Mouse (Mus musculus): ENCODE results near the gene Ing5. TPM values are rescaled to one million over a fixed set of nuclear protein-coding genes. Genes with fewer than 3 reads are reported as not detected.

The Ing5 gene
- polyA plus RNA-seq, 1 experiment from 2014 or later: 8.1 TPM

- Histone ChIP-seq H3K27me3 (replicated peaks; ENCODE audit: insufficient read depth, low read length) (no peaks in the 10 kb centered on the region), H3K9me3 (ENCODE audit: low read length) (no peaks in the 10 kb centered on the region), H3K9ac (replicated peaks; ENCODE audit: low read depth) (no peak overlapping the region), H3K4me2 (replicated peaks; ENCODE audit: low read depth, low read length) (no peak overlapping the region), H3K36me3 (ENCODE audit: insufficient read depth, low read length) (peaks cover 28% of the 10 kb centered on the region; the same call in 1 of the 2 replicates), H3K4me1 (ENCODE audit: insufficient read depth, low read depth, low read length) (peaks cover 4% of the 10 kb centered on the region; the same call in 1 of the 2 replicates), H3K27ac (ENCODE audit: low read length) (no peak overlapping the region), H3K4me3 (ENCODE audit: low read depth, low read length) (no peak overlapping the region)
- TF ChIP-seq CTCF (IDR thresholded peaks at IDR 0.05) (no peak), EP300 (IDR thresholded peaks at IDR 0.05) (no peak)
- WGBS: 69% methylated on average over 4 of the region's 4 CpGs
- DNase-seq (ENCODE audit: low spot score) (no peak), ATAC-seq (no peak)
Observed at GRCm38 (mm10) chr1:93808871-93809270, 5.1 kb downstream of the Ing5 start.

GRCm38 (mm10) chr1:93810011-93810410, 6.2 kb downstream of the Ing5 start:
- Histone ChIP-seq H3K9me3 (ENCODE audit: low read length) (no peaks in the 10 kb centered on the region), H3K27me3 (replicated peaks; ENCODE audit: insufficient read depth, low read length) (no peaks in the 10 kb centered on the region), H3K4me3 (ENCODE audit: low read depth, low read length) (no peak overlapping the region), H3K27ac (ENCODE audit: low read length) (no peak overlapping the region), H3K4me2 (replicated peaks; ENCODE audit: low read depth, low read length) (no peak overlapping the region), H3K4me1 (ENCODE audit: insufficient read depth, low read depth, low read length) (no peaks in the 10 kb centered on the region), H3K9ac (replicated peaks; ENCODE audit: low read depth) (no peak overlapping the region), H3K36me3 (ENCODE audit: insufficient read depth, low read length) (peaks cover 37% of the 10 kb centered on the region; the same call in 1 of the 2 replicates)
- no peak for DNase-seq (ENCODE audit: low spot score)
- 96% methylated on average over 3 of the region's 3 CpGs for WGBS
- no peak for TF ChIP-seq CTCF (IDR thresholded peaks at IDR 0.05)
- TF ChIP-seq EP300 (IDR thresholded peaks at IDR 0.05): no peak
- ATAC-seq: no peak

GRCm38 (mm10) chr1:93811495-93812039, 7.8 kb downstream of the Ing5 start:
- H3K4me3 ChIP-seq (ENCODE audit: low read depth, low read length): no peak overlapping the region
- H3K36me3 ChIP-seq (ENCODE audit: insufficient read depth, low read length): peaks cover 49% of the 10 kb centered on the region; the same call in 1 of the 2 replicates
- TF ChIP-seq CTCF (IDR thresholded peaks at IDR 0.05) (no peak), EP300 (IDR thresholded peaks at IDR 0.05) (no peak)

GRCm38 (mm10) chr1:93817823-93818532, 14.2 kb downstream of the Ing5 start:
- WGBS: 92% methylated on average over 8 of the region's 8 CpGs

More at GRCm38 (mm10) chr1:93811495-93812039, 7.8 kb downstream of the Ing5 start:
- Histone ChIP-seq H3K4me2 (replicated peaks; ENCODE audit: low read depth, low read length) (no peak overlapping the region), H3K4me1 (ENCODE audit: insufficient read depth, low read depth, low read length) (no peaks in the 10 kb centered on the region), H3K9ac (replicated peaks; ENCODE audit: low read depth) (no peak overlapping the region), H3K9me3 (ENCODE audit: low read length) (no peaks in the 10 kb centered on the region), H3K27me3 (replicated peaks; ENCODE audit: insufficient read depth, low read length) (no peaks in the 10 kb centered on the region), H3K27ac (ENCODE audit: low read length) (no peak overlapping the region)
- ATAC-seq (no peak), DNase-seq (ENCODE audit: low spot score) (no peak)
- WGBS: 85% methylated on average over 8 of the region's 8 CpGs

GRCm38 (mm10) chr1:93818722-93819121, 15.0 kb downstream of the Ing5 start:
- Histone ChIP-seq H3K4me2 (replicated peaks; ENCODE audit: low read depth, low read length) (no peak overlapping the region), H3K27ac (ENCODE audit: low read length) (no peak overlapping the region), H3K4me3 (ENCODE audit: low read depth, low read length) (no peak overlapping the region), H3K9ac (replicated peaks; ENCODE audit: low read depth) (no peak overlapping the region), H3K27me3 (replicated peaks; ENCODE audit: insufficient read depth, low read length) (no peaks in the 10 kb centered on the region), H3K4me1 (ENCODE audit: insufficient read depth, low read depth, low read length) (no peaks in the 10 kb centered on the region), H3K9me3 (ENCODE audit: low read length) (no peaks in the 10 kb centered on the region), H3K36me3 (ENCODE audit: insufficient read depth, low read length) (peaks cover 48% of the 10 kb centered on the region)
- DNase-seq (ENCODE audit: low spot score): no peak
- ATAC-seq: no peak
- TF ChIP-seq EP300 (IDR thresholded peaks at IDR 0.05) (no peak), CTCF (IDR thresholded peaks at IDR 0.05) (no peak)
- 82% methylated on average over 7 of the region's 7 CpGs for WGBS

More at GRCm38 (mm10) chr1:93817823-93818532, 14.2 kb downstream of the Ing5 start:
- H3K4me3 ChIP-seq (ENCODE audit: low read depth, low read length): no peak overlapping the region
- H3K27ac ChIP-seq (ENCODE audit: low read length): no peak overlapping the region
- no peak for ATAC-seq
- no peaks in the 10 kb centered on the region for H3K27me3 ChIP-seq (replicated peaks; ENCODE audit: insufficient read depth, low read length)
- H3K9me3 ChIP-seq (ENCODE audit: low read length): no peaks in the 10 kb centered on the region
- H3K4me2 ChIP-seq (replicated peaks; ENCODE audit: low read depth, low read length): no peak overlapping the region
- DNase-seq (ENCODE audit: low spot score): no peak
- peaks cover 55% of the 10 kb centered on the region for H3K36me3 ChIP-seq (ENCODE audit: insufficient read depth, low read length)
- no peak for TF ChIP-seq EP300 (IDR thresholded peaks at IDR 0.05)
- TF ChIP-seq CTCF (IDR thresholded peaks at IDR 0.05): no peak
- H3K9ac ChIP-seq (replicated peaks; ENCODE audit: low read depth): no peak overlapping the region
- no peaks in the 10 kb centered on the region for H3K4me1 ChIP-seq (ENCODE audit: insufficient read depth, low read depth, low read length)

- no peak for ATAC-seq
- H3K9me3 ChIP-seq (ENCODE audit: low read length): no peaks in the 10 kb centered on the region
- H3K27ac ChIP-seq (ENCODE audit: low read length): peak overlapping the region; percentile 96
- 61% methylated on average over 3 of the region's 3 CpGs for WGBS
- no peak for DNase-seq (ENCODE audit: low spot score)
- no peaks in the 10 kb centered on the region for H3K27me3 ChIP-seq (replicated peaks; ENCODE audit: insufficient read depth, low read length)
- peaks cover 11% of the 10 kb centered on the region; the same call in 1 of the 2 replicates for H3K4me1 ChIP-seq (ENCODE audit: insufficient read depth, low read depth, low read length)
- no peak overlapping the region for H3K4me2 ChIP-seq (replicated peaks; ENCODE audit: low read depth, low read length)
- 0 out of 2 replicates have a peak overlapping the region, but pooled peaks have one; percentile 57 for H3K4me3 ChIP-seq (ENCODE audit: low read depth, low read length)
- H3K9ac ChIP-seq (replicated peaks; ENCODE audit: low read depth): peak overlapping the region; percentile 62
- no peak for TF ChIP-seq CTCF (IDR thresholded peaks at IDR 0.05)
- H3K36me3 ChIP-seq (ENCODE audit: insufficient read depth, low read length): peaks cover 10% of the 10 kb centered on the region; the same call in 1 of the 2 replicates
Observed at GRCm38 (mm10) chr1:93823796-93824495, 20.2 kb downstream of the Ing5 start.
